In the genomic region with DNA sequence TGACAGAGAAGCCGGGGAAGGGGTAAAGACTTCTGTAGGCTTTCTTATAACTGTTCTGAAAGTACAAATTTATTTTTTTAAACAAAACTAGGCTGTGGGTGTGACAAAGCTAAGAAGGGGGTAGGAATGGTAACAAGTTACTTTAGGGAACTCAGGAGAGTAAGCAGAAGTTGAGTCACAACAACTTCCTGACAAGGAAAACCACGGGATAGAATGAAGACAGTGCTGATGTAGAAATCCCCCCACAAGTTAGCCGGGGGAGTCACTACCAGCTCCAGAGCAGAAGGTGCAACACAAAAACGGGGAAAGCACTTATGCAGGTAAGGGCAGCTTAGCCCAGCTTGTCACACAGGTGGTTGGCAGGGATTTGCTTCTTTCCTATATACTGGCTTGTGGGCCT, we compare ENCODE assay signal across 27 mouse cellular contexts.
A peak's percentile ranks its signal among the peaks of the same experiment; 100 is the strongest.
DNase-seq lines count a peak whose midpoint lies in the region; ATAC-seq and TF ChIP-seq lines count a peak whose summit lies in the region.
"Had no signal": no experiment of that assay in that cellular context is flagged by ENCODE, and none has a peak within 500 bp of the region (broad histone marks: within the 10 kb centered on the region; RNA-seq: fewer than 3 reads in every experiment).

No protein-coding gene starts in this region.

- 24% methylated on average over 4 of the region's 4 CpGs for WGBS in bone marrow, adult 2 months
- 76% methylated on average over 4 of the region's 4 CpGs for WGBS in heart, embryonic 10.5 days

- H3K36me3 ChIP-seq in heart, embryonic 10.5 days, result peaks cover 27% of the 10 kb centered on the region

- no peak for TF ChIP-seq CTCF in bone marrow, adult 2 months (IDR thresholded peaks at IDR 0.05; ENCODE audit: control insufficient read depth, insufficient read depth, low read length)

- H3K27me3 ChIP-seq in heart, embryonic 10.5 days (ENCODE audit: insufficient read depth, poor library complexity, severe bottlenecking), result no peaks in the 10 kb centered on the region
- H3K27me3 ChIP-seq: CH12.LX; embryonic facial prominence, embryonic 12.5 days; forebrain, embryonic 13.5 days; forebrain, embryonic 15.5 days; Patski had no signal

- TF ChIP-seq POLR2A in bone marrow, adult 2 months (IDR thresholded peaks at IDR 0.05; ENCODE audit: borderline replicate concordance, control insufficient read depth, low read depth, low read length), result no peak

- H3K27ac ChIP-seq in bone marrow, adult 2 months (ENCODE audit: control insufficient read depth, insufficient read depth, low read depth, low read length, poor library complexity), result peak overlapping the region; percentile 61; the same call in 1 of the 2 replicates
- no peak overlapping the region for H3K27ac ChIP-seq in heart, embryonic 10.5 days
- H3K27ac ChIP-seq: embryonic facial prominence, embryonic 10.5 days; embryonic facial prominence, embryonic 12.5 days; forebrain, embryonic 13.5 days; forebrain, embryonic 15.5 days had no signal

- H3K4me3 ChIP-seq in bone marrow, adult 2 months (replicated peaks; ENCODE audit: control insufficient read depth, low read depth, low read length), result peak overlapping the region; percentile 61
- no peak overlapping the region for H3K4me3 ChIP-seq in heart, embryonic 10.5 days
- H3K4me3 ChIP-seq: embryonic facial prominence, embryonic 10.5 days; embryonic facial prominence, embryonic 12.5 days; forebrain, embryonic 13.5 days; forebrain, embryonic 15.5 days had no signal

- peak; percentile 68 for ATAC-seq in granulocyte monocyte progenitor cell, adult 5-6 weeks (replicated peaks; ENCODE audit: poor library complexity, severe bottlenecking)
- peak; percentile 29 for ATAC-seq in megakaryocyte, adult 5-6 weeks (ENCODE audit: poor library complexity, severe bottlenecking)
- no peak for ATAC-seq in inflammation-experienced regulatory T-cells, adult 6 months
- ATAC-seq: activated CD4-positive, CD25-positive, alpha-beta regulatory T cell, adult 4 months; CD4-positive, CD25-positive, alpha-beta regulatory T cell, adult 4 months; forebrain, embryonic 13.5 days; forebrain, embryonic 15.5 days; forebrain, postnatal 0 days; Patski had no signal

- no peaks in the 10 kb centered on the region for H3K9me3 ChIP-seq in heart, embryonic 10.5 days
- H3K9me3 ChIP-seq: embryonic facial prominence, embryonic 10.5 days; embryonic facial prominence, embryonic 12.5 days; forebrain, embryonic 13.5 days; forebrain, embryonic 15.5 days; G1E had no signal

- H3K4me1 ChIP-seq in bone marrow, adult 2 months (ENCODE audit: control insufficient read depth, insufficient read depth, low read length), result peaks cover 4% of the 10 kb centered on the region; the same call in 1 of the 2 replicates
- peaks cover 8% of the 10 kb centered on the region; the same call in 1 of the 2 replicates for H3K4me1 ChIP-seq in heart, embryonic 10.5 days
- H3K4me1 ChIP-seq: forebrain, embryonic 13.5 days; forebrain, embryonic 15.5 days had no signal

- DNase-seq in 416B (ENCODE audit: low read depth), result peak; percentile 46
- no peak for DNase-seq in heart, adult 18-20 months
- DNase-seq in heart, embryonic 10.5 days (ENCODE audit: low spot score), result no peak
- DNase-seq in kidney, postnatal 14 days, result no peak
- DNase-seq: adrenal gland, adult 8-10 months; adrenal gland, postnatal 14 days; adrenal gland, postnatal 36 days; B cell, adult 2 months; cerebellum, adult 11-12 months; cerebellum, adult 2 months; cerebellum, adult 9-10 months; cerebellum, postnatal 10 days; cerebellum, postnatal 25 days; forebrain, postnatal 0 days had no signal
